Mouse (Mus musculus): Measurements from ENCODE around the gene Tmem169.

The Tmem169 gene

GRCm38 (mm10) chr1:72316409-72316808 lies 32.2 kb downstream of the Tmem169 start:
- in situ Hi-C loops (cut with MboI, MseI) = loop anchor here (5.0 to 25.0 kb wide), 3 partner anchors 256 to 548 kb away; partner anchors contain the start of gene Igfbp5 (in 1 of the 2)

GRCm38 (mm10) chr1:72316901-72317300 lies 32.7 kb downstream of the Tmem169 start:
- in situ Hi-C loops (cut with MboI, MseI) = loop anchor here (5.0 to 25.0 kb wide), 3 partner anchors 255 to 548 kb away; partner anchors contain the start of gene Igfbp5 (in 1 of the 2)

- in situ Hi-C loops (cut with MboI, MseI) = loop anchor here in 1 of 2 experiments (25.0 kb wide), 1 partner anchor 542 kb away; the partner anchor contains the start of gene Igfbp5
Measured at GRCm38 (mm10) chr1:72320759-72321158, 36.6 kb downstream of the Tmem169 start.

- in situ Hi-C loops (cut with MboI, MseI) = loop anchor here in 1 of 2 experiments (25.0 kb wide), 1 partner anchor 539 kb away; the partner anchor contains the start of gene Igfbp5
Measured at GRCm38 (mm10) chr1:72323248-72323647, 39.1 kb downstream of the Tmem169 start.

GRCm38 (mm10) chr1:72326162-72326821 lies 42.1 kb downstream of the Tmem169 start:
- in situ Hi-C loops (cut with MboI, MseI) = no loop called here

- in situ Hi-C loops (cut with MboI, MseI) = loop anchor here in 1 of 2 experiments (10.0 kb wide), 1 partner anchor 1270 kb away; no protein-coding TSS in a partner anchor
Measured at GRCm38 (mm10) chr1:72334807-72335206, 50.6 kb downstream of the Tmem169 start.

- in situ Hi-C loops (cut with MboI, MseI) = loop anchor here in 1 of 2 experiments (10.0 kb wide), 1 partner anchor 1268 kb away; no protein-coding TSS in a partner anchor
Measured at GRCm38 (mm10) chr1:72336780-72337179, 52.6 kb downstream of the Tmem169 start.

- in situ Hi-C loops (cut with MboI, MseI) = loop anchor here in 1 of 2 experiments (10.0 kb wide), 1 partner anchor 1266 kb away; no protein-coding TSS in a partner anchor
Measured at GRCm38 (mm10) chr1:72338341-72338740, 54.2 kb downstream of the Tmem169 start.

GRCm38 (mm10) chr1:72347873-72348272 lies 63.7 kb downstream of the Tmem169 start:
- in situ Hi-C loops (cut with MboI, MseI) = no loop called here
